Mouse (Mus musculus) left cerebral cortex, postnatal 10 days (tissue): ENCODE measurements around the gene Gm16405. TPM values are rescaled to one million over a fixed set of nuclear protein-coding genes. Genes with fewer than 3 reads are reported as not detected.
"Not testable (repeated sequence)": the region's sequence is repeated elsewhere in the genome, so short reads cannot be mapped to it uniquely, and the experiment has no call there.

Source experiments
- DNase-seq, 2 experiments: peaks; one replicate each; pipeline ENCODE4 v3.0.0; 2021 to 2022; ENCODE audit warnings: low spot score in 2 of 2, mixed read lengths in 1 of 2; ENCODE audit errors: extremely low spot score in 1 of 2
- intact Hi-C: fragments of 180-260 bp; cut with DNase I; formaldehyde crosslinking; loops from one replicate; pipeline ENCODE4 v1.15.1; 2025
- total RNA-seq, 2 experiments: library from RNA; stranded (reverse); gene quantifications; 2 replicates each; pipeline ENCODE4 v1.2.3; 2021

Gm16405 gene
- total RNA-seq: not detected

DNA sequence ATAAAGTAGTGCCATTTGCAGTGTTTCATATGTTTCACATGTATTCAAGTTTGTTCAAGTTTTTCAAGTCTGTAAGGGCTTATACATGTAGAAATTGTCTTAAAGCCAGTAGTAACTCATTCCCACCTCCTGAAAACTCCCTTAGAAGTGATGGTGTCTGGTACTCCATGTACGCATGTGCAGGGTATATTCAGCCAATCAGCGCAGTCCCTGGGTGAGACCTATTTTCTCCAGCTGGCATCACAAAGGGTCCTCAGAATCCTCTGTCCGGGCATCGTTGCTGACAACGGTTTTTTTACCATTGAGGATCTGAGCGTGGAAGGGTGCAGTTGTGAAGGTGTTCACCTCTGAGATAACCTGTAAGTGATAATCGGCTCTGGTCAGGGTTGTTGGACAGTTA, at the start of gene Gm16405:
Gm16405 (plus strand) TSS at position 301 of the 400 bp plus-strand sequence.
- intact Hi-C loops, DNase-seq: not testable (repeated sequence)

Other genes starting within 250 kb of the Gm16405 start
- not detected for gene Gm16430, start 91.0 kb downstream of the Gm16405 start, total RNA-seq